Mouse (Mus musculus) CH12.LX (cell line): ENCODE results near the gene Pde4d. TPM values are rescaled to one million over a fixed set of nuclear protein-coding genes. Genes with fewer than 3 reads are reported as not detected.

Experiments used
- DNase-seq: peaks from one replicate; pipeline ENCODE4 v3.0.0-alpha.2; 2013; ENCODE audit errors: extremely low read depth
- H3K27ac ChIP-seq: 2 replicates; pipeline ENCODE4 v1.5.1; 2012; ENCODE audit warnings: low read depth, mild to moderate bottlenecking, control low read depth, moderate library complexity; ENCODE audit not compliant: insufficient read depth
- H3K27me3 ChIP-seq: replicated peaks from 2 replicates; pipeline ENCODE3; 2012; ENCODE audit warnings: inconsistent platforms
- H3K36me3 ChIP-seq, 2 experiments: replicated peaks in 1 of 2; 2 replicates each; pipeline versions ENCODE3 to v1.6.1; 2012; ENCODE audit warnings: inconsistent platforms in 1 of 2, low read length in 1 of 2, mild to moderate bottlenecking in 1 of 2, mixed read lengths in 1 of 2, moderate library complexity in 1 of 2; ENCODE audit not compliant: control insufficient read depth in 1 of 2, insufficient read depth in 1 of 2
- H3K4me1 ChIP-seq, 2 experiments: 2 replicates each; pipeline ENCODE4 v1.6.1; 2012; ENCODE audit warnings: inconsistent platforms in 1 of 2, moderate library complexity in 1 of 2; ENCODE audit not compliant: insufficient read depth in 2 of 2, control insufficient read depth in 1 of 2
- H3K4me2 ChIP-seq: 2 replicates; pipeline ENCODE4 v1.6.1; 2012; ENCODE audit warnings: low read depth, mild to moderate bottlenecking, control low read depth; ENCODE audit not compliant: poor library complexity, insufficient read depth, severe bottlenecking
- H3K4me3 ChIP-seq, 3 experiments: fragments of 150-350 bp in 1 of 3; sonication (generic) in 1 of 3; replicated peaks in 1 of 3; 2 replicates each; pipeline versions ENCODE3 to v1.5.1; 2011 to 2012; ENCODE audit warnings: low read depth in 2 of 3, low read length in 2 of 3, mild to moderate bottlenecking in 2 of 3, moderate library complexity in 2 of 3, control low read depth in 1 of 3, improper control_type of control experiment in 1 of 3, inconsistent platforms in 1 of 3, mixed read lengths in 1 of 3; ENCODE audit not compliant: poor library complexity in 1 of 3
- H3K79me2 ChIP-seq: replicated peaks from 2 replicates; pipeline ENCODE4 v1.6.1; 2012; ENCODE audit warnings: mild to moderate bottlenecking, moderate library complexity; ENCODE audit not compliant: control insufficient read depth, poor library complexity, insufficient read depth, severe bottlenecking; ENCODE audit errors: extremely low read depth
- H3K9ac ChIP-seq: 2 replicates; pipeline ENCODE4 v1.6.1; 2012; ENCODE audit warnings: low read depth, mild to moderate bottlenecking, control low read depth, moderate library complexity; ENCODE audit not compliant: insufficient read depth
- H3K9me3 ChIP-seq: replicated peaks from 2 replicates; pipeline ENCODE3; 2012; ENCODE audit warnings: low read length, inconsistent platforms, mixed read lengths
- BHLHE40 ChIP-seq: IDR thresholded peaks from 2 replicates; pipeline ENCODE4 v1.6.1; 2011; ENCODE audit warnings: mild to moderate bottlenecking, low read depth, low read length, improper control_type of control experiment
- CHD1 ChIP-seq: IDR thresholded peaks from 2 replicates; pipeline ENCODE4 v1.6.1; 2012; ENCODE audit warnings: low read depth, low read length, improper control_type of control experiment, inconsistent platforms
- CHD2 ChIP-seq: IDR thresholded peaks from 2 replicates; pipeline ENCODE4 v1.6.1; 2011; ENCODE audit warnings: low read length, improper control_type of control experiment
- CTCF ChIP-seq, 2 experiments: IDR thresholded peaks in 1 of 2; conservative IDR thresholded peaks in 1 of 2; 2 replicates each; pipeline ENCODE4 v1.5.1; 2011 to 2012; ENCODE audit warnings: low read depth in 2 of 2, low read length in 2 of 2, improper control_type of control experiment in 1 of 2, inconsistent platforms in 1 of 2, mild to moderate bottlenecking in 1 of 2, moderate library complexity in 1 of 2
- E2F4 ChIP-seq: IDR thresholded peaks from 2 replicates; pipeline ENCODE4 v1.6.1; 2011; ENCODE audit warnings: low read depth, low read length, improper control_type of control experiment; ENCODE audit not compliant: insufficient replicate concordance
- ETS1 ChIP-seq: conservative IDR thresholded peaks from 2 replicates; pipeline ENCODE4 v1.6.1; 2012; ENCODE audit warnings: low read depth, mild to moderate bottlenecking, inconsistent platforms, low read length, improper control_type of control experiment, moderate library complexity
- GABPA ChIP-seq: IDR thresholded peaks from 2 replicates; pipeline ENCODE4 v1.6.1; 2012; ENCODE audit warnings: low read depth, low read length, improper control_type of control experiment, inconsistent platforms; ENCODE audit not compliant: insufficient replicate concordance
- HCFC1 ChIP-seq: IDR thresholded peaks from 2 replicates; pipeline ENCODE4 v1.6.1; 2012; ENCODE audit warnings: low read depth, mild to moderate bottlenecking, inconsistent platforms, low read length, improper control_type of control experiment
- IRF4 ChIP-seq: IDR thresholded peaks from 2 replicates; pipeline ENCODE4 v1.6.1; 2014; ENCODE audit warnings: low read depth, mild to moderate bottlenecking, inconsistent platforms, low read length, improper control_type of control experiment
- JUN ChIP-seq: IDR thresholded peaks from 2 replicates; pipeline ENCODE4 v1.6.1; 2011; ENCODE audit warnings: low read depth, mild to moderate bottlenecking, low read length, improper control_type of control experiment, moderate library complexity; ENCODE audit not compliant: insufficient read depth
- KAT2A ChIP-seq: IDR thresholded peaks from 2 replicates; pipeline ENCODE4 v1.6.1; 2012; ENCODE audit warnings: low read length, improper control_type of control experiment, inconsistent platforms; ENCODE audit not compliant: insufficient replicate concordance
- MEF2A ChIP-seq: IDR thresholded peaks from 2 replicates; pipeline ENCODE4 v1.6.1; 2014; ENCODE audit warnings: low read depth, mild to moderate bottlenecking, inconsistent platforms, low read length, improper control_type of control experiment, borderline replicate concordance
- MXI1 ChIP-seq: IDR thresholded peaks from 2 replicates; pipeline ENCODE4 v1.6.1; 2011; ENCODE audit warnings: mild to moderate bottlenecking, low read depth, low read length, improper control_type of control experiment
- NRF1 ChIP-seq: IDR thresholded peaks from 2 replicates; pipeline ENCODE4 v1.6.1; 2014; ENCODE audit warnings: low read depth, mild to moderate bottlenecking, inconsistent platforms, low read length, improper control_type of control experiment, moderate library complexity
- POLR2A ChIP-seq: IDR thresholded peaks from 2 replicates; pipeline ENCODE4 v1.6.1; 2011; ENCODE audit warnings: low read depth, mild to moderate bottlenecking, improper control_type of control experiment, low read length
- POLR2AphosphoS2 ChIP-seq: IDR thresholded peaks from 2 replicates; pipeline ENCODE4 v1.6.1; 2011; ENCODE audit warnings: low read depth, low read length, improper control_type of control experiment
- RAD21 ChIP-seq: IDR thresholded peaks from 2 replicates; pipeline ENCODE4 v1.6.1; 2011; ENCODE audit warnings: low read depth, mild to moderate bottlenecking, low read length, improper control_type of control experiment, moderate library complexity
- RCOR1 ChIP-seq: conservative IDR thresholded peaks from 2 replicates; pipeline ENCODE4 v1.6.1; 2012; ENCODE audit warnings: low read depth, mild to moderate bottlenecking, inconsistent platforms, low read length, improper control_type of control experiment
- SIN3A ChIP-seq: IDR thresholded peaks from 2 replicates; pipeline ENCODE4 v1.6.1; 2012; ENCODE audit warnings: low read length, improper control_type of control experiment, inconsistent platforms
- TCF12 ChIP-seq: IDR thresholded peaks from 2 replicates; pipeline ENCODE4 v1.6.1; 2014; ENCODE audit warnings: low read depth, mild to moderate bottlenecking, inconsistent platforms, low read length, improper control_type of control experiment
- UBTF ChIP-seq: IDR thresholded peaks from 2 replicates; pipeline ENCODE4 v1.6.1; 2012; ENCODE audit warnings: low read depth, mild to moderate bottlenecking, inconsistent platforms, low read length, improper control_type of control experiment, moderate library complexity
- USF2 ChIP-seq: conservative IDR thresholded peaks from 2 replicates; pipeline ENCODE4 v1.6.1; 2011; ENCODE audit warnings: low read depth, low read length, improper control_type of control experiment
- ZC3H11A ChIP-seq: IDR thresholded peaks from 2 replicates; pipeline ENCODE4 v1.6.1; 2012; ENCODE audit warnings: low read depth, mild to moderate bottlenecking, inconsistent platforms, low read length, improper control_type of control experiment
- ZMIZ1 ChIP-seq: IDR thresholded peaks from 2 replicates; pipeline ENCODE4 v1.6.1; 2012; ENCODE audit warnings: low read depth, mild to moderate bottlenecking, inconsistent platforms, low read length, improper control_type of control experiment
- ZNF384 ChIP-seq: IDR thresholded peaks from 2 replicates; pipeline ENCODE4 v1.6.1; 2012; ENCODE audit warnings: low read depth, low read length, improper control_type of control experiment, inconsistent platforms
- dilution Hi-C: fragments of 300-500 bp; cut with MboI; formaldehyde crosslinking; loops from 2 replicates; pipeline ENCODE4 v1.14.3; 2020; ENCODE audit warnings: low sequenced_read_pairs; ENCODE audit not compliant: extremely low pct_unique_long_range_greater_than_20kb, extremely low pct_ligation_motif_present
- in situ Hi-C: fragments of 300-500 bp; cut with MboI; formaldehyde crosslinking; loops from 3 replicates; pipeline ENCODE4 v1.14.3; 2019; ENCODE audit warnings: low sequenced_read_pairs, low pct_ligation_motif_present, low pct_unique_long_range_greater_than_20kb, mixed read lengths
- polyA plus RNA-seq: library from polyadenylated mRNA; unstranded; fragments of >175 nt; gene quantifications from 2 replicates; pipeline ENCODE4 v1.2.1, GENCODE M21; 2012; ENCODE audit warnings: low read depth; ENCODE audit not compliant: insufficient read length
- total RNA-seq, 2 experiments: library from RNA; depleted of rRNA; stranded (reverse); fragments of 300-350 nt in 1 of 2; fragments of >200 nt in 1 of 2; gene quantifications; 2 replicates each; pipeline ENCODE4 v1.2.3; 2012 to 2014

The Pde4d gene
- total RNA-seq (2012; rRNA removed), result 0.17 TPM in 1 of 2 replicates, not detected in the other
- not detected in 2 replicates for total RNA-seq (2014; rRNA removed)
- not detected in 2 replicates for polyA plus RNA-seq

- in situ Hi-C loops, result no loop called here
- H3K4me1 ChIP-seq, result no peaks in the 10 kb centered on the region
- H3K36me3 ChIP-seq, result no peaks in the 10 kb centered on the region
- H3K27ac ChIP-seq, result no peak within 1 kb of the TSS
- no peak for DNase-seq
- dilution Hi-C loops, result no loop called here
- no peaks in the 10 kb centered on the region for H3K79me2 ChIP-seq
- no peaks in the 10 kb centered on the region for H3K27me3 ChIP-seq
- H3K4me3 ChIP-seq, result no peak within 1 kb of the TSS
- H3K9ac ChIP-seq, result no peak within 1 kb of the TSS
- TF ChIP-seq JUN (no peak), USF2 (no peak), CHD1 (no peak), NRF1 (no peak), ETS1 (no peak), SIN3A (no peak), CHD2 (no peak), ZC3H11A (no peak), UBTF (no peak), IRF4 (no peak), KAT2A (no peak), BHLHE40 (no peak), POLR2A (no peak), ZNF384 (no peak), MXI1 (no peak)
- TF ChIP-seq, all 38 proteins: peak for 0
- H3K4me2 ChIP-seq, result no peak within 1 kb of the TSS
- H3K9me3 ChIP-seq, result no peaks in the 10 kb centered on the region
Observed at GRCm38 (mm10) chr13:108449116-108450097, at the start of gene Pde4d. TSS of gene Pde4d (plus strand) at chr13:108449948.

GRCm38 (mm10) chr13:108403197-108403596, 46.6 kb upstream of the Pde4d start:
- in situ Hi-C loops (no loop called here), dilution Hi-C loops (no loop called here)
- H3K36me3 ChIP-seq, result peaks cover 0 to 15% of the 10 kb centered on the region in 2 experiments
- no peak overlapping the region for H3K9ac ChIP-seq
- H3K9me3 ChIP-seq, result no peaks in the 10 kb centered on the region
- H3K4me3 ChIP-seq, result no peak overlapping the region
- peaks cover 17 to 28% of the 10 kb centered on the region in 2 experiments for H3K4me1 ChIP-seq
- no peak overlapping the region for H3K27ac ChIP-seq
- H3K79me2 ChIP-seq, result no peaks in the 10 kb centered on the region
- no peak overlapping the region for H3K4me2 ChIP-seq
- no peak for TF ChIP-seq HCFC1
- TF ChIP-seq MXI1, result no peak
- no peak for TF ChIP-seq BHLHE40
- no peak for TF ChIP-seq ZC3H11A
- no peak for TF ChIP-seq POLR2AphosphoS2
- TF ChIP-seq RCOR1, result no peak
- TF ChIP-seq RAD21, result no peak
- no peak for TF ChIP-seq USF2
- no peak for TF ChIP-seq CHD2
- no peak for TF ChIP-seq MEF2A
- no peak for TF ChIP-seq GABPA
- TF ChIP-seq CHD1, result no peak
- TF ChIP-seq ZMIZ1, result no peak
- no peak for TF ChIP-seq CTCF (conservative IDR thresholded peaks at IDR 0.05 in 1 of 2, IDR thresholded peaks at IDR 0.05 in 1 of 2; ENCODE audit: low read depth in 2 of 2, low read length in 2 of 2)
- no peak for TF ChIP-seq TCF12
- no peak for TF ChIP-seq E2F4
- H3K27me3 ChIP-seq, result no peaks in the 10 kb centered on the region
- no peak for DNase-seq
